Mouse (Mus musculus) kidney, embryonic 15.5 days (tissue): ENCODE measurements at regions not wholly inside any gene's neighbourhood (a gene's known extent, or its start where the extent isn't known, plus 50 kb on each side); places are given as distances from the start of the nearest gene placed in this dataset.

ENCODE experiments used
- ATAC-seq: fragments of 200-750 bp; cut with Nextera tagmentation; replicated peaks from 2 replicates; pipeline ENCODE4 v1.8.0; 2017; ENCODE audit warnings: moderate TSS enrichment; ENCODE audit not compliant: low FRiP score
- H3K27ac ChIP-seq: fragments of 300-500 bp; sonication (generic); 2 replicates; pipeline ENCODE4 v1.5.1; 2015; ENCODE audit warnings: mild to moderate bottlenecking, inconsistent platforms
- H3K27me3 ChIP-seq: fragments of 300-500 bp; sonication (generic); 2 replicates; pipeline ENCODE4 v1.6.1; 2015; ENCODE audit warnings: inconsistent platforms
- H3K36me3 ChIP-seq: fragments of 300-500 bp; sonication (generic); 2 replicates; pipeline ENCODE4 v1.6.1; 2015; ENCODE audit warnings: inconsistent platforms
- H3K4me1 ChIP-seq: fragments of 300-500 bp; sonication (generic); 2 replicates; pipeline ENCODE4 v1.6.1; 2015; ENCODE audit warnings: inconsistent platforms
- H3K4me2 ChIP-seq: fragments of 300-500 bp; sonication (generic); 2 replicates; pipeline ENCODE4 v1.6.1; 2015; ENCODE audit warnings: moderate library complexity, mild to moderate bottlenecking, inconsistent platforms
- H3K4me3 ChIP-seq: fragments of 300-500 bp; sonication (generic); replicated peaks from 2 replicates; pipeline ENCODE4 v1.5.1; 2015; ENCODE audit warnings: mild to moderate bottlenecking, inconsistent platforms
- H3K9ac ChIP-seq: fragments of 300-500 bp; sonication (generic); 2 replicates; pipeline ENCODE4 v1.6.1; 2015; ENCODE audit warnings: mild to moderate bottlenecking, inconsistent platforms
- H3K9me3 ChIP-seq: fragments of 300-500 bp; sonication (generic); replicated peaks from 2 replicates; pipeline ENCODE4 v1.6.1; 2016; ENCODE audit warnings: inconsistent platforms
- WGBS: fragments of 180-500 bp; shearing (Covaris S2); methylation state at CpG from one replicate; pipeline ENCODE4 v1.1.7; 2015; ENCODE audit warnings: mixed read lengths; 5-methylcytosine and 5-hydroxymethylcytosine counted together

- no peak for ATAC-seq
- 83% methylated on average over 7 of the region's 7 CpGs for WGBS
- H3K4me2 ChIP-seq: no peak overlapping the region
These were observed 141.0 kb upstream of the Med13l start for GRCm38 (mm10) chr5:118419344-118420037.

GRCm38 (mm10) chr5:118421884-118422821 is 138.3 kb upstream of the Med13l start:
- no peak overlapping the region for H3K9ac ChIP-seq
- peak overlapping the region; percentile 53 for H3K4me2 ChIP-seq
- no peak overlapping the region for H3K27ac ChIP-seq
- no peaks in the 10 kb centered on the region for H3K27me3 ChIP-seq
- H3K9me3 ChIP-seq: no peaks in the 10 kb centered on the region
- 49% methylated on average over 32 of the region's 32 CpGs for WGBS
- peak; percentile 40; the same call in 1 of the 2 replicates for ATAC-seq
- H3K36me3 ChIP-seq: no peaks in the 10 kb centered on the region
- H3K4me3 ChIP-seq: 0 out of 2 replicates have a peak overlapping the region, but pooled peaks have one; percentile 5
- peaks cover 27% of the 10 kb centered on the region for H3K4me1 ChIP-seq

More at GRCm38 (mm10) chr5:118419344-118420037, 141.0 kb upstream of the Med13l start:
- Histone ChIP-seq H3K4me1 (peaks cover 16% of the 10 kb centered on the region), H3K9me3 (no peaks in the 10 kb centered on the region), H3K27ac (no peak overlapping the region), H3K9ac (no peak overlapping the region), H3K27me3 (no peaks in the 10 kb centered on the region), H3K36me3 (no peaks in the 10 kb centered on the region), H3K4me3 (no peak overlapping the region)

GRCm38 (mm10) chr5:118424177-118424576 is 136.3 kb upstream of the Med13l start:
- Histone ChIP-seq H3K27ac (peak overlapping the region; percentile 85), H3K4me1 (peaks cover 27% of the 10 kb centered on the region), H3K4me3 (no peak overlapping the region), H3K4me2 (no peak overlapping the region), H3K9ac (no peak overlapping the region), H3K27me3 (0 out of 2 replicates have a peak, but pooled peaks cover 3% of the 10 kb centered on the region), H3K36me3 (no peaks in the 10 kb centered on the region), H3K9me3 (no peaks in the 10 kb centered on the region)
- no peak for ATAC-seq
- whole genome bisulfite sequencing: 65% methylated on average over 3 of the region's 3 CpGs

GRCm38 (mm10) chr5:118424764-118425568 is 135.5 kb upstream of the Med13l start:
- 0 out of 2 replicates have a peak, but pooled peaks cover 3% of the 10 kb centered on the region for H3K27me3 ChIP-seq
- H3K4me3 ChIP-seq: no peak overlapping the region
- WGBS: 27% methylated on average over 9 of the region's 9 CpGs
- H3K9ac ChIP-seq: no peak overlapping the region
- H3K36me3 ChIP-seq: no peaks in the 10 kb centered on the region
- peak; percentile 56; the same call in 1 of the 2 replicates for ATAC-seq
- H3K27ac ChIP-seq: peak overlapping the region; percentile 85
- peaks cover 27% of the 10 kb centered on the region for H3K4me1 ChIP-seq
- no peaks in the 10 kb centered on the region for H3K9me3 ChIP-seq
- H3K4me2 ChIP-seq: no peak overlapping the region

- 63% methylated on average over 5 of the region's 5 CpGs for WGBS
- 0 out of 2 replicates have a peak, but pooled peaks cover 6% of the 10 kb centered on the region for H3K27me3 ChIP-seq
- ATAC-seq: no peak
- peaks cover 25% of the 10 kb centered on the region for H3K4me1 ChIP-seq
- no peak overlapping the region for H3K4me3 ChIP-seq
- no peaks in the 10 kb centered on the region for H3K9me3 ChIP-seq
- no peak overlapping the region for H3K27ac ChIP-seq
- no peaks in the 10 kb centered on the region for H3K36me3 ChIP-seq
- H3K4me2 ChIP-seq: no peak overlapping the region
- no peak overlapping the region for H3K9ac ChIP-seq
These were observed 133.8 kb upstream of the Med13l start for GRCm38 (mm10) chr5:118426673-118427072.

- ATAC-seq: no peak
- WGBS: 64% methylated on average over 18 of the region's 18 CpGs
- Histone ChIP-seq H3K4me3 (no peak overlapping the region), H3K4me2 (no peak overlapping the region), H3K9ac (no peak overlapping the region), H3K27ac (no peak overlapping the region), H3K36me3 (no peaks in the 10 kb centered on the region), H3K4me1 (peaks cover 17% of the 10 kb centered on the region), H3K27me3 (peaks cover 15% of the 10 kb centered on the region; the same call in 1 of the 2 replicates), H3K9me3 (no peaks in the 10 kb centered on the region)
These were observed 132.0 kb upstream of the Med13l start for GRCm38 (mm10) chr5:118428323-118429095.

- H3K36me3 ChIP-seq: no peaks in the 10 kb centered on the region
- whole genome bisulfite sequencing: 65% methylated on average over 4 of the region's 4 CpGs
- peaks cover 22% of the 10 kb centered on the region for H3K4me1 ChIP-seq
- H3K4me3 ChIP-seq: no peak overlapping the region
- H3K4me2 ChIP-seq: no peak overlapping the region
- H3K9ac ChIP-seq: no peak overlapping the region
- H3K9me3 ChIP-seq: no peaks in the 10 kb centered on the region
- no peak overlapping the region for H3K27ac ChIP-seq
- peaks cover 44% of the 10 kb centered on the region for H3K27me3 ChIP-seq
- ATAC-seq: no peak
These were observed 126.9 kb upstream of the Med13l start for GRCm38 (mm10) chr5:118433599-118433998.

GRCm38 (mm10) chr5:118434718-118435555 is 125.5 kb upstream of the Med13l start:
- no peak overlapping the region for H3K4me2 ChIP-seq

GRCm38 (mm10) chr5:118435556-118435950 is 124.9 kb upstream of the Med13l start:
- H3K9me3 ChIP-seq: no peaks in the 10 kb centered on the region
- H3K9ac ChIP-seq: no peak overlapping the region
- no peak overlapping the region for H3K4me2 ChIP-seq
- no peaks in the 10 kb centered on the region for H3K36me3 ChIP-seq
- no peak for ATAC-seq
- H3K27ac ChIP-seq: no peak overlapping the region
- 43% methylated on average over 7 of the region's 7 CpGs for WGBS
- H3K27me3 ChIP-seq: peaks cover 44% of the 10 kb centered on the region
- peaks cover 22% of the 10 kb centered on the region for H3K4me1 ChIP-seq
- H3K4me3 ChIP-seq: no peak overlapping the region

More at GRCm38 (mm10) chr5:118434718-118435555, 125.5 kb upstream of the Med13l start:
- Histone ChIP-seq H3K27ac (no peak overlapping the region), H3K27me3 (peaks cover 44% of the 10 kb centered on the region), H3K4me3 (no peak overlapping the region), H3K36me3 (no peaks in the 10 kb centered on the region), H3K9me3 (no peaks in the 10 kb centered on the region), H3K4me1 (peaks cover 22% of the 10 kb centered on the region), H3K9ac (no peak overlapping the region)
- 27% methylated on average over 20 of the region's 20 CpGs for WGBS
- ATAC-seq: no peak

GRCm38 (mm10) chr5:118436035-118436434 is 124.4 kb upstream of the Med13l start:
- Histone ChIP-seq H3K9me3 (no peaks in the 10 kb centered on the region), H3K36me3 (no peaks in the 10 kb centered on the region), H3K27ac (no peak overlapping the region), H3K4me1 (peaks cover 22% of the 10 kb centered on the region), H3K9ac (no peak overlapping the region), H3K4me2 (no peak overlapping the region), H3K4me3 (no peak overlapping the region), H3K27me3 (peaks cover 44% of the 10 kb centered on the region)
- WGBS: 27% methylated on average over 9 of the region's 9 CpGs
- ATAC-seq: no peak
